Comparison of ENCODE assay signal across 10 mouse cellular contexts in the genomic region with DNA sequence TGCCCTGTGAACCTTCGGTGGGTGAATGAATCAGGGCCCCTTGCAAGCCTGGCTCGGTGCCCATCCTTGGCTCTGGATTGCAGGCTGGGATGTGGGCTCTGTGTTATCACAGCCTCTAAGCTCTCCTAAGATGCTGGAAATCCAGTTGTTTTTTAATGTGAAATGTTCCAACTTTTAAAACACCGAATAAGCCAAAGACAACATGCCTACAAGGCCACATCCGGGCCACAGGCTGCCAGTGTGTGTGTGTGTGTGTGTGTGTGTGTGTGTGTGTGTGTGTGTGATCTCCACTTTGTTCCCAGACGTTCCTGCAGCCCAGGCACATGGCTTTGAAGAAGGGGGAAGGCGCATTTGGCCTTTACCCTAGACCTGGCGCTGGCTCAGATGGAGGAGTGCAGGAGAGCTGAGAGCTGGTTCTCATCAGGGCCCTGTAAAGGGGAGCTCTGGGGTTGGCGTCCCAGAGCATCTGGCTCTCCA. TPM values are rescaled to one million over a fixed set of nuclear protein-coding genes. Genes with fewer than 3 reads are reported as not detected.
A peak's percentile ranks its signal among the peaks of the same experiment; 100 is the strongest.
DNase-seq lines count a peak whose midpoint lies in the region; ATAC-seq and TF ChIP-seq lines count a peak whose summit lies in the region.
"Had no signal": no experiment of that assay in that cellular context is flagged by ENCODE, and none has a peak within 500 bp of the region (broad histone marks: within the 10 kb centered on the region; RNA-seq: fewer than 3 reads in every experiment).

No protein-coding gene starts in this region.

- DNase-seq in left cerebral cortex, postnatal 4 days = peak; percentile 37
- DNase-seq in left cerebral cortex, postnatal 36 days (ENCODE audit: low spot score in 2 of 2) = no peak
- DNase-seq in embryonic facial prominence, embryonic 10.5 days (ENCODE audit: low spot score) = peak; percentile 34
- DNase-seq in heart, postnatal 0 days (ENCODE audit: low spot score) = no peak
- peak; percentile 58 for DNase-seq in ovary, postnatal 14 days (ENCODE audit: low spot score)
- DNase-seq in spleen, adult 18-20 months = no peak
- DNase-seq: thymus, postnatal 25 days had no signal

- no peak overlapping the region for H3K4me2 ChIP-seq in heart, postnatal 0 days (ENCODE audit: low read depth, low read length)
- no peak overlapping the region for H3K4me2 ChIP-seq in midbrain, embryonic 15.5 days

- peaks cover 14% of the 10 kb centered on the region for H3K4me1 ChIP-seq in embryonic facial prominence, embryonic 10.5 days
- 0 out of 2 replicates have a peak, but pooled peaks cover 11% of the 10 kb centered on the region for H3K4me1 ChIP-seq in heart, postnatal 0 days (ENCODE audit: control insufficient read depth, insufficient read depth)
- no peaks in the 10 kb centered on the region for H3K4me1 ChIP-seq in midbrain, embryonic 15.5 days

- no peak for TF ChIP-seq EP300 in heart, postnatal 0 days (IDR thresholded peaks at IDR 0.05; ENCODE audit: low read depth)

- no peak for TF ChIP-seq CTCF in heart, postnatal 0 days (IDR thresholded peaks at IDR 0.05; ENCODE audit: low read depth)

- no peak overlapping the region for H3K27ac ChIP-seq in embryonic facial prominence, embryonic 10.5 days (replicated peaks)
- H3K27ac ChIP-seq in heart, postnatal 0 days (ENCODE audit: low read depth) = peak overlapping the region; percentile 23; the same call in 1 of the 2 replicates
- no peak overlapping the region for H3K27ac ChIP-seq in midbrain, embryonic 15.5 days

- peak; percentile 16; the same call in 1 of the 2 replicates for ATAC-seq in heart, postnatal 0 days (ENCODE audit: insufficient read depth, low read depth)
- ATAC-seq in midbrain, embryonic 15.5 days (replicated peaks) = no peak
- no peak for ATAC-seq in monocyte, adult 5-6 weeks (replicated peaks; ENCODE audit: insufficient number of reproducible peaks, low FRiP score, low TSS enrichment, poor library complexity, severe bottlenecking)

- H3K9ac ChIP-seq in heart, postnatal 0 days (replicated peaks; ENCODE audit: low read depth, low read length) = no peak overlapping the region
- no peak overlapping the region for H3K9ac ChIP-seq in midbrain, embryonic 15.5 days

- 71% methylated on average over 8 of the region's 8 CpGs for WGBS in embryonic facial prominence, embryonic 10.5 days
- 40% methylated on average over 8 of the region's 8 CpGs for WGBS in heart, postnatal 0 days
- 63% methylated on average over 8 of the region's 8 CpGs for WGBS in midbrain, embryonic 15.5 days

- intact Hi-C loops in left cerebral cortex, postnatal 4 days (cut with DNase I) = no loop called here
- intact Hi-C loops in left cerebral cortex, postnatal 36 days (cut with DNase I) = no loop called here

- H3K9me3 ChIP-seq in embryonic facial prominence, embryonic 10.5 days = no peaks in the 10 kb centered on the region
- no peaks in the 10 kb centered on the region for H3K9me3 ChIP-seq in heart, postnatal 0 days (replicated peaks; ENCODE audit: control insufficient read depth, low read length)
- no peaks in the 10 kb centered on the region for H3K9me3 ChIP-seq in midbrain, embryonic 15.5 days

- H3K4me3 ChIP-seq in embryonic facial prominence, embryonic 10.5 days = no peak overlapping the region
- no peak overlapping the region for H3K4me3 ChIP-seq in heart, postnatal 0 days (ENCODE audit: low read depth, low read length)
- no peak overlapping the region for H3K4me3 ChIP-seq in midbrain, embryonic 15.5 days

- H3K36me3 ChIP-seq in embryonic facial prominence, embryonic 10.5 days (replicated peaks) = no peaks in the 10 kb centered on the region
- H3K36me3 ChIP-seq in heart, postnatal 0 days (replicated peaks; ENCODE audit: control insufficient read depth, insufficient read depth, low read length) = no peaks in the 10 kb centered on the region
- H3K36me3 ChIP-seq in midbrain, embryonic 15.5 days (replicated peaks) = no peaks in the 10 kb centered on the region

- H3K27me3 ChIP-seq in embryonic facial prominence, embryonic 10.5 days (replicated peaks; ENCODE audit: low read depth, poor library complexity, severe bottlenecking) = no peaks in the 10 kb centered on the region
- H3K27me3 ChIP-seq in heart, postnatal 0 days (ENCODE audit: control insufficient read depth, insufficient read depth, low read length) = no peaks in the 10 kb centered on the region
- no peaks in the 10 kb centered on the region for H3K27me3 ChIP-seq in midbrain, embryonic 15.5 days (replicated peaks)

RNA-seq across cellular contexts. Expression of gene Cfap298, which starts 52.4 kb away (rescaled TPM):
- 10 to 100 TPM; 31.6 to 35.8 TPM for total RNA-seq in left cerebral cortex, postnatal 4 days (2021)
- total RNA-seq in left cerebral cortex, postnatal 36 days (2021) = 10 to 100 TPM; 41.5 to 44.8 TPM
- polyA plus RNA-seq in embryonic facial prominence, embryonic 10.5 days (2016; fragmentation: Nextera tagmentation; extraction: Ambion mirVana) = 50.1 and 58.2 TPM in 2 replicates
- 7.1 and 22.1 TPM in 2 replicates for total RNA-seq in heart, postnatal 0 days (2014; rRNA removed; ENCODE audit: low replicate concordance)
- polyA plus RNA-seq in heart, postnatal 0 days (2015; fragmentation: Nextera tagmentation; extraction: Ambion mirVana) = 39.6 and 45.4 TPM in 2 replicates
- 53.9 TPM in 2 replicates for polyA plus RNA-seq in midbrain, embryonic 15.5 days (2015; fragmentation: Nextera tagmentation; extraction: Ambion mirVana)
- total RNA-seq in monocyte, adult 5-6 weeks (2017) = 10.7 to 19.1 TPM (median 18.3 TPM) in 3 replicates

RNA-seq across cellular contexts. Expression of gene Eva1c, which starts 56.0 kb away (rescaled TPM):
- total RNA-seq in left cerebral cortex, postnatal 4 days (2021) = 1 to 10 TPM in 1 of 2 experiments, under 1 TPM in 1; 0.96 to 1.4 TPM
- total RNA-seq in left cerebral cortex, postnatal 36 days (2021) = 1 to 10 TPM; 1.6 to 2.0 TPM
- 0.36 and 0.41 TPM in 2 replicates for polyA plus RNA-seq in embryonic facial prominence, embryonic 10.5 days (2016; fragmentation: Nextera tagmentation; extraction: Ambion mirVana)
- 3.2 and 11.4 TPM in 2 replicates for total RNA-seq in heart, postnatal 0 days (2014; rRNA removed; ENCODE audit: low replicate concordance)
- polyA plus RNA-seq in heart, postnatal 0 days (2015; fragmentation: Nextera tagmentation; extraction: Ambion mirVana) = 1.1 and 1.7 TPM in 2 replicates
- 2.5 and 5.0 TPM in 2 replicates for polyA plus RNA-seq in midbrain, embryonic 15.5 days (2015; fragmentation: Nextera tagmentation; extraction: Ambion mirVana)
- total RNA-seq in monocyte, adult 5-6 weeks (2017) = not detected in 3 replicates
- total RNA-seq: MEL had no signal

Comparison
In these comparisons a context has a peak if more than half of its experiments do, and no peak if none do; other contexts are left out.
1. DNase-seq: peak in left cerebral cortex, postnatal 4 days (single experiment), embryonic facial prominence, embryonic 10.5 days (single experiment) and ovary, postnatal 14 days (single experiment); none in left cerebral cortex, postnatal 36 days (0 of 2), heart, postnatal 0 days (single experiment) and spleen, adult 18-20 months (0 of 2).